Mouse (Mus musculus) MEL (cell line): ENCODE measurements around the gene Daam1. TPM values are rescaled to one million over a fixed set of nuclear protein-coding genes. Genes with fewer than 3 reads are reported as not detected.

Source experiments
- DNase-seq: peaks from one replicate; pipeline ENCODE4 v3.0.0; 2011; ENCODE audit warnings: low read depth, low spot score
- H3K27ac ChIP-seq: 2 replicates; pipeline ENCODE4 v1.5.1; 2012; ENCODE audit warnings: low read depth, mild to moderate bottlenecking, control low read depth, low read length, moderate library complexity; ENCODE audit not compliant: control insufficient read depth
- H3K27me3 ChIP-seq, 2 experiments: fragments of 150-350 bp in 1 of 2; sonication (generic) in 1 of 2; 2 replicates each; pipeline ENCODE4 v1.6.1; 2012; ENCODE audit warnings: low read length in 2 of 2, mild to moderate bottlenecking in 2 of 2, improper control_type of control experiment in 1 of 2, moderate library complexity in 1 of 2; ENCODE audit not compliant: insufficient read depth in 2 of 2, control insufficient read depth in 1 of 2
- H3K36me3 ChIP-seq, 2 experiments: 2 replicates each; pipeline ENCODE4 v1.6.1; 2012 to 2014; ENCODE audit warnings: low read length in 2 of 2, improper control_type of control experiment in 1 of 2, inconsistent platforms in 1 of 2, mild to moderate bottlenecking in 1 of 2; ENCODE audit not compliant: insufficient read depth in 2 of 2, control insufficient read depth in 1 of 2
- H3K4me1 ChIP-seq, 2 experiments: fragments of 150-350 bp in 1 of 2; sonication (generic) in 1 of 2; 2 replicates each; pipeline ENCODE4 v1.6.1; 2012; ENCODE audit warnings: low read length in 2 of 2, improper control_type of control experiment in 1 of 2, mild to moderate bottlenecking in 1 of 2; ENCODE audit not compliant: insufficient read depth in 2 of 2, control insufficient read depth in 1 of 2
- H3K4me3 ChIP-seq, 2 experiments: fragments of 150-350 bp in 1 of 2; sonication (generic) in 1 of 2; 2 replicates each; pipeline ENCODE4 v1.5.1; 2012; ENCODE audit warnings: low read depth in 2 of 2, low read length in 2 of 2, mild to moderate bottlenecking in 2 of 2, moderate library complexity in 2 of 2, control low read depth in 1 of 2, improper control_type of control experiment in 1 of 2; ENCODE audit not compliant: control insufficient read depth in 1 of 2, insufficient read depth in 1 of 2
- H3K79me2 ChIP-seq: 2 replicates; pipeline ENCODE4 v1.6.1; 2012; ENCODE audit warnings: mild to moderate bottlenecking, low read length, moderate library complexity; ENCODE audit not compliant: control insufficient read depth, poor library complexity, insufficient read depth
- H3K9ac ChIP-seq: 2 replicates; pipeline ENCODE4 v1.6.1; 2012; ENCODE audit warnings: low read depth, mild to moderate bottlenecking, control low read depth, low read length, moderate library complexity; ENCODE audit not compliant: control insufficient read depth, poor library complexity, severe bottlenecking
- H3K9me3 ChIP-seq: fragments of 150-350 bp; sonication (generic); replicated peaks from 2 replicates; pipeline ENCODE4 v1.6.1; 2012; ENCODE audit warnings: mild to moderate bottlenecking, low read length, improper control_type of control experiment, moderate library complexity; ENCODE audit not compliant: insufficient read depth
- CTCF ChIP-seq, 3 experiments: IDR thresholded peaks in 2 of 3; conservative IDR thresholded peaks in 1 of 3; 2 replicates each; pipeline ENCODE4 v1.5.1; 2011 to 2012; ENCODE audit warnings: low read length in 3 of 3, low read depth in 2 of 3, mild to moderate bottlenecking in 2 of 3, improper control_type of control experiment in 1 of 3, inconsistent platforms in 1 of 3, mixed read lengths in 1 of 3, moderate library complexity in 1 of 3; ENCODE audit not compliant: control insufficient read depth in 1 of 3, insufficient read depth in 1 of 3, poor library complexity in 1 of 3, severe bottlenecking in 1 of 3
- ELF1 ChIP-seq: IDR thresholded peaks from 2 replicates; pipeline ENCODE4 v1.6.1; 2014; ENCODE audit warnings: low read depth, mild to moderate bottlenecking, inconsistent platforms, low read length, improper control_type of control experiment, moderate library complexity
- EP300 ChIP-seq, 2 experiments: IDR thresholded peaks; 2 replicates each; pipeline ENCODE4 v1.6.1; 2011; ENCODE audit warnings: improper control_type of control experiment in 2 of 2, low read length in 2 of 2, low read depth in 1 of 2, mild to moderate bottlenecking in 1 of 2
- GABPA ChIP-seq: IDR thresholded peaks from 2 replicates; pipeline ENCODE4 v1.6.1; 2012; ENCODE audit warnings: low read depth, mild to moderate bottlenecking, inconsistent platforms, low read length, improper control_type of control experiment, moderate library complexity
- GATA1 ChIP-seq: IDR thresholded peaks from 2 replicates; pipeline ENCODE4 v1.6.1; 2011; ENCODE audit warnings: low read depth, low read length, improper control_type of control experiment
- HCFC1 ChIP-seq: IDR thresholded peaks from 2 replicates; pipeline ENCODE4 v1.6.1; 2012; ENCODE audit warnings: low read depth, mild to moderate bottlenecking, inconsistent platforms, low read length, improper control_type of control experiment, moderate library complexity
- JUND ChIP-seq: IDR thresholded peaks from 2 replicates; pipeline ENCODE4 v1.6.1; 2011; ENCODE audit warnings: low read depth, mild to moderate bottlenecking, improper control_type of control experiment, low read length
- MAZ ChIP-seq: IDR thresholded peaks from 2 replicates; pipeline ENCODE4 v1.6.1; 2012; ENCODE audit warnings: low read depth, mild to moderate bottlenecking, inconsistent platforms, low read length, improper control_type of control experiment
- MYC ChIP-seq: IDR thresholded peaks from 2 replicates; pipeline ENCODE4 v1.6.1; 2011; ENCODE audit warnings: low read depth, mild to moderate bottlenecking, low read length, improper control_type of control experiment, moderate library complexity
- NELFE ChIP-seq: IDR thresholded peaks from 2 replicates; pipeline ENCODE4 v1.6.1; 2011; ENCODE audit warnings: low read depth, low read length, improper control_type of control experiment
- NRF1 ChIP-seq: IDR thresholded peaks from 2 replicates; pipeline ENCODE4 v1.6.1; 2014; ENCODE audit warnings: low read depth, mild to moderate bottlenecking, inconsistent platforms, low read length, improper control_type of control experiment, moderate library complexity; ENCODE audit not compliant: poor library complexity, insufficient read depth, severe bottlenecking
- POLR2A ChIP-seq, 2 experiments: IDR thresholded peaks; 2 replicates each; pipeline ENCODE4 v1.6.1; 2011 to 2012; ENCODE audit warnings: low read length in 2 of 2, mild to moderate bottlenecking in 2 of 2, control low read depth in 1 of 2, improper control_type of control experiment in 1 of 2, low read depth in 1 of 2, moderate library complexity in 1 of 2; ENCODE audit not compliant: control insufficient read depth in 1 of 2, insufficient read depth in 1 of 2, poor library complexity in 1 of 2
- RAD21 ChIP-seq: IDR thresholded peaks from 2 replicates; pipeline ENCODE4 v1.6.1; 2011; ENCODE audit warnings: mild to moderate bottlenecking, low read depth, low read length, improper control_type of control experiment
- RCOR1 ChIP-seq: IDR thresholded peaks from 2 replicates; pipeline ENCODE4 v1.6.1; 2012; ENCODE audit warnings: low read depth, mild to moderate bottlenecking, inconsistent platforms, low read length, improper control_type of control experiment
- SIN3A ChIP-seq: IDR thresholded peaks from 2 replicates; pipeline ENCODE4 v1.6.1; 2012; ENCODE audit warnings: low read length, improper control_type of control experiment, inconsistent platforms
- TCF12 ChIP-seq: IDR thresholded peaks from 2 replicates; pipeline ENCODE4 v1.6.1; 2014; ENCODE audit warnings: low read depth, mild to moderate bottlenecking, inconsistent platforms, low read length, improper control_type of control experiment, moderate library complexity
- UBTF ChIP-seq: IDR thresholded peaks from 2 replicates; pipeline ENCODE4 v1.6.1; 2012; ENCODE audit warnings: low read depth, mild to moderate bottlenecking, inconsistent platforms, low read length, improper control_type of control experiment, moderate library complexity, borderline replicate concordance; ENCODE audit not compliant: insufficient read depth
- USF1 ChIP-seq: IDR thresholded peaks from 2 replicates; pipeline ENCODE4 v1.6.1; 2014; ENCODE audit warnings: low read depth, mild to moderate bottlenecking, inconsistent platforms, low read length, improper control_type of control experiment, moderate library complexity
- ZC3H11A ChIP-seq: IDR thresholded peaks from 2 replicates; pipeline ENCODE4 v1.6.1; 2012; ENCODE audit warnings: low read depth, mild to moderate bottlenecking, inconsistent platforms, low read length, improper control_type of control experiment
- polyA plus RNA-seq, 2 experiments: library from polyadenylated mRNA; stranded (reverse) in 1 of 2; unstranded in 1 of 2; fragments of >175 nt in 1 of 2; fragments of >200 nt in 1 of 2; gene quantifications; 2 replicates each; pipeline versions ENCODE4 v1.2.1 to v1.2.4; 2012; ENCODE audit warnings: low replicate concordance in 2 of 2, low read depth in 1 of 2; ENCODE audit not compliant: insufficient read length in 2 of 2, insufficient read depth in 1 of 2, missing spikeins in 1 of 2
- total RNA-seq: library from RNA; depleted of rRNA; stranded (reverse); fragments of 300-350 nt; gene quantifications from 2 replicates; pipeline ENCODE4 v1.2.3, GENCODE M21; 2012

Gene Daam1
- total and polyA plus RNA-seq, 3 experiments = 9.2 to 12.0 TPM; not detected in 1

GRCm38 (mm10) chr12:71945844-71946243 is 115.0 kb downstream of the Daam1 start:
- DNase-seq = no peak
- Histone ChIP-seq H3K27me3 (no peaks in the 10 kb centered on the region), H3K27ac (no peak overlapping the region)
- TF ChIP-seq NELFE = no peak
- TF ChIP-seq RCOR1 = no peak
- TF ChIP-seq USF1 = no peak
- TF ChIP-seq UBTF = no peak
- TF ChIP-seq JUND = no peak
- TF ChIP-seq ZC3H11A = no peak
- no peak for TF ChIP-seq HCFC1
- TF ChIP-seq NRF1 = no peak
- no peak for TF ChIP-seq EP300 (IDR thresholded peaks at IDR 0.05; ENCODE audit: low read depth in 1 of 2, low read length in 2 of 2)
- TF ChIP-seq, all 39 proteins: peak for 0
- Histone ChIP-seq H3K9me3 (no peaks in the 10 kb centered on the region), H3K4me3 (no peak overlapping the region), H3K36me3 (peaks cover 7 to 13% of the 10 kb centered on the region in 2 experiments; a peak in 3 of 4 replicates), H3K9ac (no peak overlapping the region), H3K79me2 (no peaks in the 10 kb centered on the region), H3K4me1 (peaks cover 3 to 11% of the 10 kb centered on the region in 2 experiments; a peak in 2 of 4 replicates)

DNA sequence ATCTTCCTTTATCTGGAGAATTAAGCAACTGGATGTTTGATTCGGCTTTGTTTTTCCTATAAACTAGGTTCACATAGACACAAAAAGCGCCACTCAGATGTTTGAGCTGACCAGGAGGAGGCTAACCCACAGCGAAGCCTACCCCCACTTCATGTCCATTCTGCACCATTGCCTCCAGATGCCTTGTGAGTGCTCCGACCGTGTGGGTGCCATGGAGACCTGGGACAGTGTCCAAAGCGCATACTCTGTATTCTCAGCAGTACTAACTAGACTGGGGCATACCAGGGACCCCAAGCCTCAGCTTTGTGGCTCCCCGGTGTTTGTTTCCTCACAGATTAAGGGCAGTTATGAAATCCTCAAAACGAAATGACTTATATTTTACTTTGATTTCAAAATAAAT is 115.6 kb downstream of the Daam1 start:
- no peak overlapping the region for H3K27ac ChIP-seq
- DNase-seq = no peak
- peaks cover 3 to 11% of the 10 kb centered on the region in 2 experiments; a peak in 2 of 4 replicates for H3K4me1 ChIP-seq
- TF ChIP-seq POLR2A (IDR thresholded peaks at IDR 0.05; ENCODE audit: control insufficient read depth in 1 of 2, insufficient read depth in 1 of 2, low read depth in 1 of 2, low read length in 2 of 2, poor library complexity in 1 of 2) (no peak), MAZ (no peak), SIN3A (no peak), GATA1 (no peak), GABPA (no peak), NELFE (no peak), JUND (no peak), CTCF (IDR thresholded peaks at IDR 0.05 in 2 of 3, conservative IDR thresholded peaks at IDR 0.05 in 1 of 3; ENCODE audit: control insufficient read depth in 1 of 3, insufficient read depth in 1 of 3, low read depth in 2 of 3, low read length in 3 of 3, poor library complexity in 1 of 3, severe bottlenecking in 1 of 3) (no peak), TCF12 (no peak), HCFC1 (no peak), RAD21 (no peak), MYC (no peak), ELF1 (no peak)
- H3K9me3 ChIP-seq = no peaks in the 10 kb centered on the region
- H3K36me3 ChIP-seq = peaks cover 7 to 13% of the 10 kb centered on the region in 2 experiments; a peak in 3 of 4 replicates
- no peak overlapping the region for H3K4me3 ChIP-seq
- H3K79me2 ChIP-seq = no peaks in the 10 kb centered on the region
- no peaks in the 10 kb centered on the region for H3K27me3 ChIP-seq
- H3K9ac ChIP-seq = no peak overlapping the region
